Comparison of ENCODE assay signal across 19 mouse cellular contexts in the genomic region with DNA sequence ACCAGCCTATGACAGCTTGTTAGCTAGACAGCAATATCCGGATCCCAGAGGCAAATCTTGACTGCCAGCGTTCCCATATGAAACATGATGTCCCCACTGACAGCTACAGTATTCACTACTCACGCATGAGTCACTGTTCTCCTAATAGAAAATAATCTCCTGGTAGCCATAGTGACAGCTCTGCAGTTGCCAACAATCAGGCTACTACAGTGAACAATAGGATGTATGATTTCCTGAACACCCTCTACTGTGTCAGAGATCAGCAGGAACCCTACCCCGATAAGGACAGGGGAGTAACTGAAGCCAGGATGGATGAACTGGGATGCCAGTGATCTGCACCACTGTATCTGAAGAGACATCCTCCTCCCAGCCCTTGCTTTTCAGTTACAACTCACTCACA.
DNase-seq lines count a peak whose midpoint lies in the region; ATAC-seq lines count a peak whose summit lies in the region.
"Had no signal": no experiment of that assay in that cellular context is flagged by ENCODE, and none has a peak within 500 bp of the region (broad histone marks: within the 10 kb centered on the region; RNA-seq: fewer than 3 reads in every experiment).

No protein-coding gene starts in this region.

- DNase-seq in adrenal gland, postnatal 10 days, result peak; percentile 5
- no peak for DNase-seq in adrenal gland, adult 8-10 months
- DNase-seq in layer of hippocampus, adult 18-20 months (ENCODE audit: low spot score in 2 of 2), result peak; percentile 10 to 47
- no peak for DNase-seq in layer of hippocampus, adult 11-12 months (ENCODE audit: low spot score)
- DNase-seq in 3134 (ENCODE audit: extremely low read depth, insufficient read length, low spot score), result peak; percentile 4
- no peak for DNase-seq in frontal cortex, postnatal 36 days (ENCODE audit: low spot score in 2 of 2)
- no peak for DNase-seq in natural killer cell, adult 2 months (ENCODE audit: low spot score in 2 of 2)
- DNase-seq: adrenal gland, postnatal 25 days; B cell, adult 2 months; cerebellum, adult 9-11 months; gastrocnemius, postnatal 10 days; kidney, adult 9 months; midbrain, embryonic 14.5 days had no signal

- no peak overlapping the region for H3K4me2 ChIP-seq in heart, embryonic 12.5 days
- H3K4me2 ChIP-seq: forebrain, embryonic 15.5 days; limb, embryonic 12.5 days; liver, embryonic 15.5 days had no signal

- no peak overlapping the region for H3K27ac ChIP-seq in heart, embryonic 12.5 days (ENCODE audit: poor library complexity, severe bottlenecking)
- H3K27ac ChIP-seq: forebrain, embryonic 15.5 days; left cerebral cortex, adult 2 months; limb, embryonic 12.5 days; liver, embryonic 15.5 days; macrophage had no signal

- 37% methylated on average over 4 of the region's 4 CpGs for WGBS in heart, embryonic 12.5 days

- no peak overlapping the region for H3K9ac ChIP-seq in heart, embryonic 12.5 days
- H3K9ac ChIP-seq: forebrain, embryonic 15.5 days; limb, embryonic 12.5 days; liver, embryonic 15.5 days had no signal

- H3K4me1 ChIP-seq in heart, embryonic 12.5 days (replicated peaks), result no peaks in the 10 kb centered on the region
- H3K4me1 ChIP-seq: forebrain, embryonic 15.5 days; limb, embryonic 12.5 days; liver, embryonic 15.5 days had no signal

- H3K4me3 ChIP-seq in heart, embryonic 12.5 days, result no peak overlapping the region
- H3K4me3 ChIP-seq: forebrain, embryonic 15.5 days; left cerebral cortex, adult 2 months; limb, embryonic 12.5 days; liver, embryonic 15.5 days had no signal

- no peaks in the 10 kb centered on the region for H3K9me3 ChIP-seq in heart, embryonic 12.5 days (replicated peaks)
- H3K9me3 ChIP-seq: forebrain, embryonic 15.5 days; limb, embryonic 12.5 days; liver, embryonic 15.5 days had no signal

- no peaks in the 10 kb centered on the region for H3K36me3 ChIP-seq in heart, embryonic 12.5 days
- H3K36me3 ChIP-seq: forebrain, embryonic 15.5 days; limb, embryonic 12.5 days; liver, embryonic 15.5 days had no signal

- H3K27me3 ChIP-seq in heart, embryonic 12.5 days (replicated peaks), result no peaks in the 10 kb centered on the region
- H3K27me3 ChIP-seq: forebrain, embryonic 15.5 days; limb, embryonic 12.5 days; liver, embryonic 15.5 days had no signal

- ATAC-seq in heart, embryonic 12.5 days (ENCODE audit: insufficient number of reproducible peaks, low FRiP score), result peak; percentile 51; the same call in 1 of the 2 replicates
- ATAC-seq: forebrain, embryonic 15.5 days had no signal

Comparison
In these comparisons a context has a peak if more than half of its experiments do, and no peak if none do; other contexts are left out.
1. DNase-seq: peak in adrenal gland, postnatal 10 days (single experiment), layer of hippocampus, adult 18-20 months (2 of 2) and 3134 (single experiment); none in adrenal gland, adult 8-10 months (single experiment), layer of hippocampus, adult 11-12 months (single experiment), frontal cortex, postnatal 36 days (0 of 2) and natural killer cell, adult 2 months (0 of 2).